Mouse (Mus musculus) heart, postnatal 0 days (tissue): ENCODE measurements around the gene Cdc42bpg.

Experiments used
- CTCF ChIP-seq: IDR thresholded peaks from 2 replicates; pipeline ENCODE4 v1.5.1; 2016; ENCODE audit warnings: antibody characterized with exemption, control low read depth, low read depth
- EP300 ChIP-seq: IDR thresholded peaks from 2 replicates; pipeline ENCODE4 v1.6.1; 2016; ENCODE audit warnings: antibody characterized with exemption, low read depth

GRCm38 (mm10) chr19:6264200-6264599, 42.1 kb upstream of the Cdc42bpg start:
- no peak for TF ChIP-seq CTCF
- no peak for TF ChIP-seq EP300
